Mouse (Mus musculus): ENCODE results near the gene Mmaa.

Gene Mmaa

GRCm38 (mm10) chr8:79294610-79295275, at the start of gene Mmaa:
Gene Mmaa, minus strand, starts transcription at chr8:79294937.
- DNase-seq (ENCODE audit: low read depth, low spot score) = peak; percentile 96

GRCm38 (mm10) chr8:79341236-79341635, 46.5 kb upstream of the Mmaa start:
- no peak for DNase-seq (ENCODE audit: low read depth, low spot score)

- no peak for DNase-seq (ENCODE audit: low read depth, low spot score)
Measured at GRCm38 (mm10) chr8:79339555-79339954, 44.8 kb upstream of the Mmaa start.

GRCm38 (mm10) chr8:79338619-79339018, 43.9 kb upstream of the Mmaa start:
- no peak for DNase-seq (ENCODE audit: low read depth, low spot score)

GRCm38 (mm10) chr8:79332109-79332900, 37.6 kb upstream of the Mmaa start:
- no peak for DNase-seq (ENCODE audit: low read depth, low spot score)

- no peak for DNase-seq (ENCODE audit: low read depth, low spot score)
Measured at GRCm38 (mm10) chr8:79331571-79331970, 36.8 kb upstream of the Mmaa start.

- DNase-seq (ENCODE audit: low read depth, low spot score) = no peak
Measured at GRCm38 (mm10) chr8:79331017-79331416, 36.3 kb upstream of the Mmaa start.

- no peak for DNase-seq (ENCODE audit: low read depth, low spot score)
Measured at GRCm38 (mm10) chr8:79329735-79330134, 35.0 kb upstream of the Mmaa start.

GRCm38 (mm10) chr8:79329182-79329581, 34.4 kb upstream of the Mmaa start:
- no peak for DNase-seq (ENCODE audit: low read depth, low spot score)

GRCm38 (mm10) chr8:79325510-79325909, 30.8 kb upstream of the Mmaa start:
- DNase-seq (ENCODE audit: low read depth, low spot score) = no peak

GRCm38 (mm10) chr8:79324928-79325327, 30.2 kb upstream of the Mmaa start:
- no peak for DNase-seq (ENCODE audit: low read depth, low spot score)

GRCm38 (mm10) chr8:79324036-79324435, 29.3 kb upstream of the Mmaa start:
- DNase-seq (ENCODE audit: low read depth, low spot score) = no peak

GRCm38 (mm10) chr8:79323121-79323520, 28.4 kb upstream of the Mmaa start:
- DNase-seq (ENCODE audit: low read depth, low spot score) = no peak

- no peak for DNase-seq (ENCODE audit: low read depth, low spot score)
Measured at GRCm38 (mm10) chr8:79310801-79311200, 16.1 kb upstream of the Mmaa start.

GRCm38 (mm10) chr8:79305941-79306340, 11.2 kb upstream of the Mmaa start:
- DNase-seq (ENCODE audit: low read depth, low spot score) = peak; percentile 26

GRCm38 (mm10) chr8:79301548-79301947, 6.8 kb upstream of the Mmaa start:
- DNase-seq (ENCODE audit: low read depth, low spot score) = no peak

GRCm38 (mm10) chr8:79299704-79300103, 5.0 kb upstream of the Mmaa start:
- no peak for DNase-seq (ENCODE audit: low read depth, low spot score)

GRCm38 (mm10) chr8:79297763-79298162, 3.0 kb upstream of the Mmaa start:
- DNase-seq (ENCODE audit: low read depth, low spot score) = no peak

- no peak for DNase-seq (ENCODE audit: low read depth, low spot score)
Measured at GRCm38 (mm10) chr8:79295276-79296105, 754 bp upstream of the Mmaa start.

- DNase-seq (ENCODE audit: low read depth, low spot score) = no peak
Measured at GRCm38 (mm10) chr8:79293841-79294240, 896 bp downstream of the Mmaa start.

GRCm38 (mm10) chr8:79292712-79293264, 1.9 kb downstream of the Mmaa start:
- no peak for DNase-seq (ENCODE audit: low read depth, low spot score)

- no peak for DNase-seq (ENCODE audit: low read depth, low spot score)
Measured at GRCm38 (mm10) chr8:79289592-79289991, 5.1 kb downstream of the Mmaa start.
